Mouse (Mus musculus) spleen, adult 2 months (tissue): ENCODE data around the gene Dock9.

ENCODE experiments used
- CTCF ChIP-seq: fragments of 200-500 bp; IDR thresholded peaks from 2 replicates; pipeline ENCODE4 v1.5.1; 2011; ENCODE audit warnings: mild to moderate bottlenecking, inconsistent platforms; ENCODE audit not compliant: insufficient read depth, insufficient read length, insufficient replicate concordance; ENCODE audit errors: extremely low read depth
- POLR2A ChIP-seq: fragments of 200-500 bp; IDR thresholded peaks from 2 replicates; pipeline ENCODE4 v1.6.1; 2011; ENCODE audit warnings: low read depth, low read length, inconsistent platforms

GRCm38 (mm10) chr14:121791112-121791511 lies 6.5 kb downstream of the Dock9 start:
- no peak for TF ChIP-seq CTCF
- TF ChIP-seq POLR2A: no peak
